ENCODE assay signal across 18 mouse cellular contexts in the genomic region with DNA sequence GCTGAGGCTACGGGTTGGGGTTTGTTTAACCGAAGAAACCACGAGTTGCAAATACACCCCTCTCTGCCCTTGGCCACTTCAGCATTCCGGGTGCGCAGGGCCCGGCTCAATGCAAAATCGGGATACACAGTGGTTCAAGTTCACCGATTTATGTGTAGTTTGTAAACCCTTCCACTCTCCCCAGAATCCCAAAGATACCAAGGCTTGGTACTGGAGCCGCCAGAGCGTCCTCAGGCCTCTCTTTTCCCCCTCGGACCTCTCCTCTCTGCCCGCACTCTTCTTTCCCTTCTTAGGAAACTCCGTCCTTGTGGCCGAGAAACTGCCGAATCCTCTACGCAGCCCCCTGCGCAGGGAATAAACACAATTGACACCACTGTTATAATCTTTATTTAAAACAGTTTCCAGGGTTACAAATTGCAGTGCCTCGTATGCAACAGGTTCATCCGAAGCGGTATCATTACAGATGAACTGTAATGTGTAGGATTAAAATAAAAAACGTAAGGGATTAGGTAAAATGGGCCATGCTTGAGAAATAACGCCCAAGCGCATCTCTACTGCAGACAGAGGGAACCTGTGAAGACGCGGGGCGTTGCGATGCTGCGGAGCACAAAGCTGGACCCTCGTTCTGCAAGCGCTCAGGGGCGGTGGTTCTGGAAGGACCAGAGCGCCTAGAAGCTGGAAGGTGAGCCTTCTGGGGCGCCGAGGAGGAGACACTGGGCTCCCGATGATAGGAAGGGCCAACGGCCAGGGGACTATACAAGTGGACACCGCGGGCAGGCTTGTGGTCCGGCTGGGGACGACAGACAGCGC. TPM values are rescaled to one million over a fixed set of nuclear protein-coding genes. Genes with fewer than 3 reads are reported as not detected.
DNase-seq lines count a peak whose midpoint lies in the region; ATAC-seq lines count a peak whose summit lies in the region.
"Had no signal": no experiment of that assay in that cellular context is flagged by ENCODE, and none has a peak within 500 bp of the region (broad histone marks: within the 10 kb centered on the region; RNA-seq: fewer than 3 reads in every experiment).

No protein-coding gene starts in this region.

- H3K9ac ChIP-seq in forebrain, embryonic 15.5 days (replicated peaks), result no peak overlapping the region
- H3K9ac ChIP-seq in midbrain, embryonic 15.5 days, result no peak overlapping the region
- H3K9ac ChIP-seq: limb, embryonic 12.5 days; liver, embryonic 15.5 days had no signal

- H3K36me3 ChIP-seq in forebrain, embryonic 15.5 days, result no peaks in the 10 kb centered on the region
- no peaks in the 10 kb centered on the region for H3K36me3 ChIP-seq in midbrain, embryonic 15.5 days (replicated peaks)
- H3K36me3 ChIP-seq: limb, embryonic 12.5 days; liver, embryonic 15.5 days had no signal

- no peak overlapping the region for H3K4me3 ChIP-seq in forebrain, embryonic 15.5 days
- peak overlapping the region; percentile 1; the same call in 1 of the 2 replicates for H3K4me3 ChIP-seq in midbrain, embryonic 15.5 days
- H3K4me3 ChIP-seq: erythroblast, embryonic 14.5 days; gastrocnemius, adult 2 months; liver, embryonic 15.5 days had no signal

- no peak overlapping the region for H3K27ac ChIP-seq in forebrain, embryonic 15.5 days (replicated peaks)
- H3K27ac ChIP-seq in midbrain, embryonic 15.5 days, result peak overlapping the region; percentile 49; the same call in 1 of the 2 replicates
- H3K27ac ChIP-seq: gastrocnemius, adult 2 months; limb, embryonic 12.5 days; liver, embryonic 15.5 days had no signal

- 7% methylated on average over 41 of the region's 41 CpGs for WGBS in forebrain, embryonic 15.5 days
- 2% methylated on average over 41 of the region's 41 CpGs for WGBS in midbrain, embryonic 15.5 days

- peak; percentile 70 for DNase-seq in Muller cell, postnatal 12 days (ENCODE audit: inconsistent ontology term)
- peak; percentile 62 for DNase-seq in embryo, embryonic 9.5 days (ENCODE audit: extremely low spot score)
- DNase-seq in thymus, postnatal 36 days, result no peak
- DNase-seq in urinary bladder, postnatal 36 days (ENCODE audit: low spot score in 2 of 2), result no peak
- no peak for DNase-seq in frontal cortex, postnatal 14 days (ENCODE audit: low spot score in 2 of 2)
- DNase-seq: cerebellum, postnatal 25 days; gastrocnemius, adult 2 months; heart, postnatal 10 days; kidney, postnatal 14 days; lung, postnatal 36 days; right cerebral cortex, postnatal 25 days; thymus, postnatal 25 days had no signal

- H3K9me3 ChIP-seq in forebrain, embryonic 15.5 days, result no peaks in the 10 kb centered on the region
- H3K9me3 ChIP-seq in midbrain, embryonic 15.5 days, result no peaks in the 10 kb centered on the region
- H3K9me3 ChIP-seq: limb, embryonic 12.5 days; liver, embryonic 15.5 days had no signal

- H3K4me2 ChIP-seq in forebrain, embryonic 15.5 days (replicated peaks), result peak overlapping the region; percentile 16; the same call in 1 of the 2 replicates
- H3K4me2 ChIP-seq in midbrain, embryonic 15.5 days, result peak overlapping the region; percentile 39; the same call in 1 of the 2 replicates
- H3K4me2 ChIP-seq: liver, embryonic 15.5 days had no signal

- peaks cover 82% of the 10 kb centered on the region for H3K27me3 ChIP-seq in forebrain, embryonic 15.5 days
- peaks cover 87% of the 10 kb centered on the region for H3K27me3 ChIP-seq in midbrain, embryonic 15.5 days (replicated peaks)

- ATAC-seq in forebrain, embryonic 15.5 days (replicated peaks), result no peak
- ATAC-seq in midbrain, embryonic 15.5 days (replicated peaks), result no peak

- peaks cover 16% of the 10 kb centered on the region for H3K4me1 ChIP-seq in forebrain, embryonic 15.5 days
- H3K4me1 ChIP-seq in midbrain, embryonic 15.5 days, result peaks cover 7% of the 10 kb centered on the region
- H3K4me1 ChIP-seq: liver, embryonic 15.5 days had no signal

RNA-seq across cellular contexts. Expression of gene Six3, which starts 5.6 kb away (rescaled TPM):
- 18.0 and 21.7 TPM in 2 replicates for polyA plus RNA-seq in forebrain, embryonic 15.5 days (2015; fragmentation: Nextera tagmentation; extraction: Ambion mirVana)
- polyA plus RNA-seq in midbrain, embryonic 15.5 days (2015; fragmentation: Nextera tagmentation; extraction: Ambion mirVana), result 30.2 and 30.4 TPM in 2 replicates
- polyA plus RNA-seq: erythroblast, embryonic 14.5 days; limb, embryonic 12.5 days; liver, embryonic 15.5 days; stomach, embryonic 14.5 days had no signal

Comparison
In these comparisons a context has a peak if more than half of its experiments do, and no peak if none do; other contexts are left out.
1. DNase-seq: peak in Muller cell, postnatal 12 days (single experiment) and embryo, embryonic 9.5 days (single experiment); none in thymus, postnatal 36 days (0 of 2), urinary bladder, postnatal 36 days (0 of 2) and frontal cortex, postnatal 14 days (0 of 2).